Mouse (Mus musculus): ENCODE results near the gene Pacsin3.

- TF ChIP-seq POLR2A (IDR thresholded peaks at IDR 0.05; ENCODE audit: control insufficient read depth in 1 of 2, insufficient read depth in 1 of 2, low read depth in 1 of 2, low read length in 2 of 2, poor library complexity in 1 of 2) = no peak
- no peak for TF ChIP-seq CTCF (IDR thresholded peaks at IDR 0.05 in 2 of 3, conservative IDR thresholded peaks at IDR 0.05 in 1 of 3; ENCODE audit: control insufficient read depth in 1 of 3, insufficient read depth in 1 of 3, low read depth in 2 of 3, low read length in 3 of 3, poor library complexity in 1 of 3, severe bottlenecking in 1 of 3)
- TF ChIP-seq KAT2A (conservative IDR thresholded peaks at IDR 0.05; ENCODE audit: low read depth, low read length) = no peak
- TF ChIP-seq EP300 (IDR thresholded peaks at IDR 0.05; ENCODE audit: low read depth in 1 of 2, low read length in 2 of 2) = no peak
- no peak for TF ChIP-seq MAFK (IDR thresholded peaks at IDR 0.05; ENCODE audit: borderline replicate concordance, low read depth, low read length)
- no peak for TF ChIP-seq BHLHE40 (IDR thresholded peaks at IDR 0.05; ENCODE audit: borderline replicate concordance, low read depth, low read length)
- no peak for TF ChIP-seq CHD1 (IDR thresholded peaks at IDR 0.05; ENCODE audit: low read depth, low read length)
- no peak for TF ChIP-seq NELFE (IDR thresholded peaks at IDR 0.05; ENCODE audit: low read depth, low read length)
- TF ChIP-seq HCFC1 (IDR thresholded peaks at IDR 0.05; ENCODE audit: low read depth, low read length) = no peak
- TF ChIP-seq ZNF384 (IDR thresholded peaks at IDR 0.05; ENCODE audit: low read depth, low read length) = no peak
- no peak for TF ChIP-seq E2F4 (IDR thresholded peaks at IDR 0.05; ENCODE audit: borderline replicate concordance, low read depth, low read length)
- no peak for TF ChIP-seq UBTF (IDR thresholded peaks at IDR 0.05; ENCODE audit: borderline replicate concordance, insufficient read depth, low read depth, low read length)
- no peak for TF ChIP-seq MEF2A (IDR thresholded peaks at IDR 0.05; ENCODE audit: extremely low read depth, insufficient replicate concordance, low read depth, low read length, poor library complexity, severe bottlenecking)
These were observed 3.2 kb upstream of the Pacsin3 start for GRCm38 (mm10) chr2:91252512-91252911.
